Mouse (Mus musculus): ENCODE results near the gene Glipr2. TPM values are rescaled to one million over a fixed set of nuclear protein-coding genes. Genes with fewer than 3 reads are reported as not detected.
A peak's percentile ranks its signal among the peaks of the same experiment; 100 is the strongest.

Gene Glipr2
- total and polyA plus RNA-seq, 3 experiments, result 60.3 to 146 (median 62.8) TPM

DNA sequence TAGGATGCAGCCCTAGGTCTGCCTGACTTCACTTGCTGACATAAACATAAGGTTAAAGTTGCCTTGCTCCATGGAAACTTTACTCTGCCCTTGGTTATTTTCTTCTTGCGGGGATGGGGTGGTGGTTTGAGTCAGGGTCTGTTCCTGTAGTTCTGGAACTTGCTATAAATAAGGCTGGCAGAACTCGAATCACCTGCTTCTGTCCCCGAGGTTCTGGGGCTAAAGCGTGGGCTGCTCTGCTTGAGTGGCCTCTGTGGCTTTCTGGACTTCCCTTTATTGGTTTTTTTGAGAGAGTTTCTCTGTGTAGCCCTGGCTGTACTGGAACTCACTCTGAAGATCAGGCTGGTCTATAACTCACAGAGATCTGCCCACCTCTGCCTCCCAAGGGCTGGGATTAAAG lies 58.9 kb downstream of the Glipr2 start:
- Histone ChIP-seq H3K36me3 (replicated peaks in 1 of 2; ENCODE audit: control insufficient read depth in 1 of 2, insufficient read depth in 1 of 2, low read length in 1 of 2) (peaks cover 28 to 67% of the 10 kb centered on the region in 2 experiments), H3K4me2 (ENCODE audit: insufficient read depth, low read depth, poor library complexity, severe bottlenecking) (peak overlapping the region; percentile 96; the same call in 1 of the 2 replicates), H3K79me2 (replicated peaks; ENCODE audit: control insufficient read depth, extremely low read depth, insufficient read depth, poor library complexity, severe bottlenecking) (peaks cover 81% of the 10 kb centered on the region), H3K4me1 (ENCODE audit: control insufficient read depth in 1 of 2, insufficient read depth in 2 of 2) (peaks cover 6 to 43% of the 10 kb centered on the region in 2 experiments; a peak in 3 of 4 replicates), H3K4me3 (replicated peaks in 1 of 3; ENCODE audit: low read depth in 2 of 3, low read length in 2 of 3, poor library complexity in 1 of 3) (peak overlapping the region in 1 of 3 experiments; percentile 22), H3K27me3 (replicated peaks) (no peaks in the 10 kb centered on the region), H3K9me3 (replicated peaks; ENCODE audit: low read length) (no peaks in the 10 kb centered on the region), H3K27ac (ENCODE audit: insufficient read depth, low read depth) (peak overlapping the region; percentile 21; the same call in 1 of the 2 replicates), H3K9ac (ENCODE audit: insufficient read depth, low read depth) (0 out of 2 replicates have a peak overlapping the region, but pooled peaks have one; percentile 1)
- dilution Hi-C loops (cut with MboI; ENCODE audit: extremely low pct_ligation_motif_present, extremely low pct_unique_long_range_greater_than_20kb, low sequenced_read_pairs) (no loop called here), in situ Hi-C loops (cut with MboI; ENCODE audit: low pct_ligation_motif_present, low pct_unique_long_range_greater_than_20kb, low sequenced_read_pairs) (no loop called here)
- peak; percentile 44; the same call in 1 of the 2 replicates for TF ChIP-seq IRF4 (IDR thresholded peaks at IDR 0.05; ENCODE audit: low read depth, low read length)
- peak; percentile 65 for TF ChIP-seq EP300 (IDR thresholded peaks at IDR 0.05; ENCODE audit: low read length)
- TF ChIP-seq MYC (IDR thresholded peaks at IDR 0.05; ENCODE audit: low read depth, low read length), result 0 out of 2 replicates have a peak, but pooled peaks have one; percentile 44
- peak; percentile 44 for TF ChIP-seq BHLHE40 (IDR thresholded peaks at IDR 0.05; ENCODE audit: low read depth, low read length)
- TF ChIP-seq SIN3A (IDR thresholded peaks at IDR 0.05; ENCODE audit: low read length), result no peak
- TF ChIP-seq JUN (IDR thresholded peaks at IDR 0.05; ENCODE audit: insufficient read depth, low read depth, low read length), result no peak
- TF ChIP-seq MEF2A (IDR thresholded peaks at IDR 0.05; ENCODE audit: borderline replicate concordance, low read depth, low read length), result peak; percentile 62; the same call in 1 of the 2 replicates
- TF ChIP-seq GABPA (IDR thresholded peaks at IDR 0.05; ENCODE audit: insufficient replicate concordance, low read depth, low read length), result no peak
- TF ChIP-seq ETS1 (conservative IDR thresholded peaks at IDR 0.05; ENCODE audit: low read depth, low read length), result peak; percentile 43; the same call in 1 of the 2 replicates
- 0 out of 2 replicates have a peak, but pooled peaks have one; percentile 19 for TF ChIP-seq MAX (IDR thresholded peaks at IDR 0.05; ENCODE audit: low read length)
- TF ChIP-seq TCF12 (IDR thresholded peaks at IDR 0.05; ENCODE audit: low read depth, low read length), result peak; percentile 13; the same call in 1 of the 2 replicates
- TF ChIP-seq POLR2AphosphoS2 (IDR thresholded peaks at IDR 0.05; ENCODE audit: low read depth, low read length), result no peak
- TF ChIP-seq UBTF (IDR thresholded peaks at IDR 0.05; ENCODE audit: low read depth, low read length), result 0 out of 2 replicates have a peak, but pooled peaks have one; percentile 18
- TF ChIP-seq MAZ (IDR thresholded peaks at IDR 0.05; ENCODE audit: low read depth, low read length), result no peak
- peak; percentile 49 for DNase-seq (ENCODE audit: extremely low read depth)

DNA sequence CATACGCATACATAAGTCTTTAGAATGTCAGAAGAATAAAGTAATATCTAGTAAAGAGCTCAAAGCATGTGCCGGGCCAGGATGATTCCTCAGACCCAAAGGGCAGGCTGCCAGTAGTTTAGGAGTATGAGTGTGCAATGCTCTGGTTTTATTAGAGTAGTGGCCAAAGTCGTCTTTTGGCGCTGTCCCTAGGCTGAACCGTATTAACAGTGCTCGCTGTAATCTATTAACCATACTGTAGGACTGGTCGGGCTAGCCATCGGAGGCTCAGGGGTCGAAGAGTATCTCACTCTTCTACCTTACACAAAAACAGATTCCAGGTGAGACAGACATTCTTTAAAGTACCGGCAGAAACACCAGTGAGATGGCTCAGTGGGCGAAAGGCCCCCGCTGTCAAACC lies 59.6 kb downstream of the Glipr2 start:
- H3K9ac ChIP-seq (ENCODE audit: insufficient read depth, low read depth), result no peak overlapping the region
- H3K79me2 ChIP-seq (replicated peaks; ENCODE audit: control insufficient read depth, extremely low read depth, insufficient read depth, poor library complexity, severe bottlenecking), result peaks cover 84% of the 10 kb centered on the region
- H3K4me1 ChIP-seq (ENCODE audit: control insufficient read depth in 1 of 2, insufficient read depth in 2 of 2), result peaks cover 6 to 44% of the 10 kb centered on the region in 2 experiments; a peak in 3 of 4 replicates
- H3K27ac ChIP-seq (ENCODE audit: insufficient read depth, low read depth), result no peak overlapping the region
- in situ Hi-C loops (cut with MboI; ENCODE audit: low pct_ligation_motif_present, low pct_unique_long_range_greater_than_20kb, low sequenced_read_pairs), result no loop called here
- H3K36me3 ChIP-seq (replicated peaks in 1 of 2; ENCODE audit: control insufficient read depth in 1 of 2, insufficient read depth in 1 of 2, low read length in 1 of 2), result peaks cover 35 to 74% of the 10 kb centered on the region in 2 experiments
- H3K4me2 ChIP-seq (ENCODE audit: insufficient read depth, low read depth, poor library complexity, severe bottlenecking), result no peak overlapping the region
- no peaks in the 10 kb centered on the region for H3K27me3 ChIP-seq (replicated peaks)
- dilution Hi-C loops (cut with MboI; ENCODE audit: extremely low pct_ligation_motif_present, extremely low pct_unique_long_range_greater_than_20kb, low sequenced_read_pairs), result no loop called here
- no peaks in the 10 kb centered on the region for H3K9me3 ChIP-seq (replicated peaks; ENCODE audit: low read length)
- H3K4me3 ChIP-seq (replicated peaks in 1 of 3; ENCODE audit: low read depth in 2 of 3, low read length in 2 of 3, poor library complexity in 1 of 3), result no peak overlapping the region
- TF ChIP-seq JUN (IDR thresholded peaks at IDR 0.05; ENCODE audit: insufficient read depth, low read depth, low read length) (no peak), E2F4 (IDR thresholded peaks at IDR 0.05; ENCODE audit: insufficient replicate concordance, low read depth, low read length) (no peak), ZKSCAN1 (IDR thresholded peaks at IDR 0.05; ENCODE audit: borderline replicate concordance, low read depth, low read length) (no peak), KAT2A (IDR thresholded peaks at IDR 0.05; ENCODE audit: insufficient replicate concordance, low read length) (no peak), EP300 (IDR thresholded peaks at IDR 0.05; ENCODE audit: low read length) (no peak), MAZ (IDR thresholded peaks at IDR 0.05; ENCODE audit: low read depth, low read length) (no peak), NELFE (IDR thresholded peaks at IDR 0.05; ENCODE audit: low read depth, low read length) (no peak), MYC (IDR thresholded peaks at IDR 0.05; ENCODE audit: low read depth, low read length) (no peak), TCF12 (IDR thresholded peaks at IDR 0.05; ENCODE audit: low read depth, low read length) (no peak), RCOR1 (conservative IDR thresholded peaks at IDR 0.05; ENCODE audit: low read depth, low read length) (no peak), ZMIZ1 (IDR thresholded peaks at IDR 0.05; ENCODE audit: low read depth, low read length) (no peak), ELF1 (IDR thresholded peaks at IDR 0.05; ENCODE audit: low read depth, low read length) (no peak), USF1 (IDR thresholded peaks at IDR 0.05; ENCODE audit: low read depth, low read length) (no peak), ZNF384 (IDR thresholded peaks at IDR 0.05; ENCODE audit: low read depth, low read length) (no peak), CHD1 (IDR thresholded peaks at IDR 0.05; ENCODE audit: low read depth, low read length) (no peak), IRF4 (IDR thresholded peaks at IDR 0.05; ENCODE audit: low read depth, low read length) (no peak), PAX5 (IDR thresholded peaks at IDR 0.05; ENCODE audit: low read length) (no peak), CTCF (conservative IDR thresholded peaks at IDR 0.05 in 1 of 2, IDR thresholded peaks at IDR 0.05 in 1 of 2; ENCODE audit: low read depth in 2 of 2, low read length in 2 of 2) (no peak), HCFC1 (IDR thresholded peaks at IDR 0.05; ENCODE audit: low read depth, low read length) (no peak), CHD2 (IDR thresholded peaks at IDR 0.05; ENCODE audit: low read length) (no peak)
- DNase-seq (ENCODE audit: extremely low read depth), result no peak

Data from CH12.LX (cell line).